Comparison of ENCODE assay signal across 13 mouse cellular contexts in the genomic region with DNA sequence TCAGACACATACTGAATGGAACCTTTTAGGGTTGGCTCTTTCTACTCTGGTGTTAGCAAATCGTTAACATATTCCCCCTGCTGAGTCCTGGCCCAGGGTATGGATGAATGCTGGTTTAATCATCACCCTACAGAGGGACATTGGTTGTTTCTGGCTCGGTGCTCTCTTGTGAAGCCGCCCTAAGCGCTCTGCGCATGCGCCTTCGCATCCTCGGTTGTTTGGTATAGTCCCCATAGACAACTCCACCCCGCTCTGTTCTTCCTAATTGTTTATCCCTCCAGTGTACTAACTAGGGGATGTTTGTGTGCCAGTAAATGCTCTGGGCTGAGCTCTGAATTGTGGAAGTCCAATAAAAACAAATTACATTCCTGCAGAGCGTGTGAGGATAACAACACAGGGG. TPM values are rescaled to one million over a fixed set of nuclear protein-coding genes. Genes with fewer than 3 reads are reported as not detected.
DNase-seq lines count a peak whose midpoint lies in the region; ATAC-seq and TF ChIP-seq lines count a peak whose summit lies in the region.
"Had no signal": no experiment of that assay in that cellular context is flagged by ENCODE, and none has a peak within 500 bp of the region (broad histone marks: within the 10 kb centered on the region; RNA-seq: fewer than 3 reads in every experiment).

No protein-coding gene starts in this region.

- no peak overlapping the region for H3K4me3 ChIP-seq in hindbrain, embryonic 13.5 days
- H3K4me3 ChIP-seq in hindbrain, embryonic 11.5 days (ENCODE audit: low read depth, low read length): no peak overlapping the region
- H3K4me3 ChIP-seq in cortical plate, adult 2 months (ENCODE audit: insufficient read depth, low read length): no peak overlapping the region
- no peak overlapping the region for H3K4me3 ChIP-seq in liver, postnatal 0 days (ENCODE audit: low read depth, low read length)
- H3K4me3 ChIP-seq: embryonic facial prominence, embryonic 10.5 days had no signal

- H3K36me3 ChIP-seq in hindbrain, embryonic 13.5 days: no peaks in the 10 kb centered on the region
- no peaks in the 10 kb centered on the region for H3K36me3 ChIP-seq in hindbrain, embryonic 11.5 days (ENCODE audit: control insufficient read depth, insufficient read depth, low read length)
- no peaks in the 10 kb centered on the region for H3K36me3 ChIP-seq in liver, postnatal 0 days (replicated peaks; ENCODE audit: insufficient read depth, low read length)
- H3K36me3 ChIP-seq: embryonic facial prominence, embryonic 10.5 days had no signal

- TF ChIP-seq POLR2A in cortical plate, adult 2 months (IDR thresholded peaks at IDR 0.05; ENCODE audit: extremely low read depth, insufficient read depth, low read length): no peak

- H3K4me2 ChIP-seq in hindbrain, embryonic 13.5 days: no peak overlapping the region
- no peak overlapping the region for H3K4me2 ChIP-seq in hindbrain, embryonic 11.5 days (replicated peaks; ENCODE audit: low read depth, low read length)
- 0 out of 2 replicates have a peak overlapping the region, but pooled peaks have one; percentile 22 for H3K4me2 ChIP-seq in liver, postnatal 0 days (ENCODE audit: low read depth, low read length)
- H3K4me2 ChIP-seq: lung, embryonic 14.5 days had no signal

- ATAC-seq in hindbrain, embryonic 13.5 days (ENCODE audit: low FRiP score): peak; percentile 77; the same call in 1 of the 2 replicates
- no peak for ATAC-seq in hindbrain, embryonic 11.5 days (ENCODE audit: low FRiP score)
- ATAC-seq in liver, postnatal 0 days: no peak

- no peak for TF ChIP-seq CTCF in cortical plate, adult 2 months (IDR thresholded peaks at IDR 0.05; ENCODE audit: extremely low read depth, insufficient read depth, low read length)
- no peak for TF ChIP-seq CTCF in liver, postnatal 0 days (IDR thresholded peaks at IDR 0.05; ENCODE audit: low read depth)

- H3K4me1 ChIP-seq in hindbrain, embryonic 13.5 days (replicated peaks): peaks cover 16% of the 10 kb centered on the region; the same call in 1 of the 2 replicates
- H3K4me1 ChIP-seq in hindbrain, embryonic 11.5 days (replicated peaks; ENCODE audit: control insufficient read depth, insufficient read depth, low read length): no peaks in the 10 kb centered on the region
- H3K4me1 ChIP-seq in cortical plate, adult 2 months (ENCODE audit: control insufficient read depth, insufficient read depth, low read length): 0 out of 2 replicates have a peak, but pooled peaks cover 1% of the 10 kb centered on the region
- peaks cover 45% of the 10 kb centered on the region for H3K4me1 ChIP-seq in liver, postnatal 0 days (ENCODE audit: insufficient read depth)

- peaks cover 19% of the 10 kb centered on the region for H3K27me3 ChIP-seq in hindbrain, embryonic 13.5 days
- no peaks in the 10 kb centered on the region for H3K27me3 ChIP-seq in hindbrain, embryonic 11.5 days (ENCODE audit: control insufficient read depth, insufficient read depth, low read length)
- no peaks in the 10 kb centered on the region for H3K27me3 ChIP-seq in liver, postnatal 0 days (ENCODE audit: insufficient read depth, low read length)
- H3K27me3 ChIP-seq: CH12.LX had no signal

- no peak for DNase-seq in hindbrain, embryonic 11.5 days (ENCODE audit: low spot score)
- DNase-seq in kidney, adult 9 months: peak; percentile 90
- DNase-seq in liver, postnatal 0 days: no peak
- no peak for DNase-seq in thymus, postnatal 4 days
- DNase-seq in lung, postnatal 36 days: no peak
- DNase-seq: adrenal gland, postnatal 10 days; lung, embryonic 14.5 days; right cerebral cortex, postnatal 14 days; thymus, adult 2 months had no signal

- H3K27ac ChIP-seq in hindbrain, embryonic 13.5 days: peak overlapping the region; percentile 30; the same call in 1 of the 2 replicates
- H3K27ac ChIP-seq in hindbrain, embryonic 11.5 days (ENCODE audit: low read depth, low read length): no peak overlapping the region
- H3K27ac ChIP-seq in cortical plate, adult 2 months (ENCODE audit: insufficient read depth, low read length): 0 out of 2 replicates have a peak overlapping the region, but pooled peaks have one; percentile 25
- H3K27ac ChIP-seq in liver, postnatal 0 days (ENCODE audit: low read depth): peak overlapping the region; percentile 65
- H3K27ac ChIP-seq: embryonic facial prominence, embryonic 10.5 days had no signal

- no peak for TF ChIP-seq EP300 in liver, postnatal 0 days (IDR thresholded peaks at IDR 0.05; ENCODE audit: low read depth)

- H3K9me3 ChIP-seq in hindbrain, embryonic 13.5 days: no peaks in the 10 kb centered on the region
- H3K9me3 ChIP-seq in hindbrain, embryonic 11.5 days (ENCODE audit: control insufficient read depth, low read length): no peaks in the 10 kb centered on the region
- no peaks in the 10 kb centered on the region for H3K9me3 ChIP-seq in liver, postnatal 0 days (ENCODE audit: low read length)
- H3K9me3 ChIP-seq: embryonic facial prominence, embryonic 10.5 days had no signal

- H3K9ac ChIP-seq in hindbrain, embryonic 13.5 days: no peak overlapping the region
- no peak overlapping the region for H3K9ac ChIP-seq in hindbrain, embryonic 11.5 days (ENCODE audit: low read depth, low read length)
- no peak overlapping the region for H3K9ac ChIP-seq in liver, postnatal 0 days (replicated peaks)
- H3K9ac ChIP-seq: lung, embryonic 14.5 days had no signal

- WGBS in hindbrain, embryonic 13.5 days: 51% methylated on average over 10 of the region's 10 CpGs
- WGBS in hindbrain, embryonic 11.5 days: 68% methylated on average over 10 of the region's 10 CpGs
- WGBS in liver, postnatal 0 days (ENCODE audit: insufficient replicate concordance): 76% methylated on average over 10 of the region's 10 CpGs

RNA-seq across cellular contexts. Expression of a gene that starts 7.0 kb away (rescaled TPM):
- polyA plus RNA-seq in hindbrain, embryonic 13.5 days (2015; fragmentation: Nextera tagmentation; extraction: Ambion mirVana): 0.25 and 0.31 TPM in 2 replicates
- 0.11 and 0.13 TPM in 2 replicates for polyA plus RNA-seq in hindbrain, embryonic 11.5 days (2014; fragmentation: Nextera tagmentation; extraction: Ambion mirVana)
- polyA plus RNA-seq in cortical plate, adult 2 months (2012; rRNA removed): 0.68 and 0.90 TPM in 2 replicates
- 1.3 and 2.3 TPM in 2 replicates for polyA plus RNA-seq in liver, postnatal 0 days (2015; fragmentation: Nextera tagmentation; extraction: Ambion mirVana)

RNA-seq across cellular contexts. Expression of a gene that starts 15.8 kb away (rescaled TPM):
- 156 and 158 TPM in 2 replicates for polyA plus RNA-seq in hindbrain, embryonic 13.5 days (2015; fragmentation: Nextera tagmentation; extraction: Ambion mirVana)
- polyA plus RNA-seq in hindbrain, embryonic 11.5 days (2014; fragmentation: Nextera tagmentation; extraction: Ambion mirVana): 179 and 198 TPM in 2 replicates
- polyA plus RNA-seq in cortical plate, adult 2 months (2012; rRNA removed): 64.3 and 69.7 TPM in 2 replicates
- 349 and 355 TPM in 2 replicates for polyA plus RNA-seq in liver, postnatal 0 days (2015; fragmentation: Nextera tagmentation; extraction: Ambion mirVana)
